Mouse (Mus musculus) gastrocnemius, postnatal 10 days (tissue): ENCODE results near the gene Bend3. TPM values are rescaled to one million over a fixed set of nuclear protein-coding genes. Genes with fewer than 3 reads are reported as not detected.
A peak's percentile ranks its signal among the peaks of the same experiment; 100 is the strongest.
"Not testable (repeated sequence)": the region's sequence is repeated elsewhere in the genome, so short reads cannot be mapped to it uniquely, and the experiment has no call there.

Experiments used
- DNase-seq: peaks from one replicate; pipeline ENCODE4 v3.0.0; 2021; ENCODE audit warnings: mixed read lengths
- total RNA-seq, 2 experiments: library from RNA; stranded (reverse); gene quantifications; 2 replicates each; pipeline ENCODE4 v1.2.3; 2021

Gene Bend3
- total RNA-seq, 2 experiments from 2014 or later, result 4.6 to 6.5 TPM

DNA sequence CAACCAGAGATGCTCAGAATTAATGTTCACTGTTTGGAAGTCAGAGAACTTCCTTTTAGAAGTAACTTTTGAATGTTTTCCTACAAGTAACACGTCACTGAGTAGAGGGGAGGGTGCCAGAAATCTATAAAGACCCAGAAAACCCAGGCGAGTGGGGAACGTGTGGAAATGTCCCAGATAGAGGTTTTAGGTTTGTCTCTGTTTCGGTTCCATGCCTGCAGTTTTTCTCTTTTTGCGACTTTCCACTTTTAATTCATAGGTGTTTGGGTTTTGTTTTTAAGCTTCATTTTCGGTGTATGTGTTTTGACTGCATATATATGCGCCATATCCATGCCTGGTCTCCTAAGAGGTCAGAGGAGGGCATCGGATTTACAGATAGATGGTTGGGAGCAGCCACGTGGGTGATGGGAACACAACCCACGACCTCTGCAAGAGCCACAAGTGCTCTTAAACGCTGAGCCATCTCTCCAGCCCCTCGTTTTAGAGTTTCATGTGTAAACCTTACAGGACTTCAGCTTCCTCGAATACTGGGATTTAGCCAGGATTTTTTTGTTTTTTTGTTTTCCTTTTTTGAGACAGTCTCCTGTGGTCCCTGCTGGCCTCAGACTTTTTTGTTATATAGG, 1.7 kb downstream of the Bend3 start:
- DNase-seq, result no peak

DNA sequence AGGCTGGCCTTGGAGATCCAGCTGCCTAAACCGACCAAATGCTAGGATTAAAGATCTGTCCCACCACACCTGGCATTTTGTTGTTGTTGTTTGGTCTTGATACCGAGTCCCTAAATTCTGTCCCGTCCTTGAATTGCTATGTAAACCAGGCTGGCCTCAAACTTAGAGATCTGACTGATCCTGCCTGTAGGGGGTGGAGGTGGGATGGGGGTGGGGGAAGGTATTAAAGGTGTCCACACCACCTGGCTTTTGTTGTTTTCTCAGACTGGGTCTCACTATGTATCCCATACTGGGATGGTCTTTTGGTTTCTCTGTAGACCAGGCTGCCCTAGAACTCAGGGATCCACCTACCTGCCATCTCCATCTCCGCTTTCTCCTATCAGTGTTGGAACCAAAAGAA, 2.5 kb downstream of the Bend3 start:
- no peak for DNase-seq

DNA sequence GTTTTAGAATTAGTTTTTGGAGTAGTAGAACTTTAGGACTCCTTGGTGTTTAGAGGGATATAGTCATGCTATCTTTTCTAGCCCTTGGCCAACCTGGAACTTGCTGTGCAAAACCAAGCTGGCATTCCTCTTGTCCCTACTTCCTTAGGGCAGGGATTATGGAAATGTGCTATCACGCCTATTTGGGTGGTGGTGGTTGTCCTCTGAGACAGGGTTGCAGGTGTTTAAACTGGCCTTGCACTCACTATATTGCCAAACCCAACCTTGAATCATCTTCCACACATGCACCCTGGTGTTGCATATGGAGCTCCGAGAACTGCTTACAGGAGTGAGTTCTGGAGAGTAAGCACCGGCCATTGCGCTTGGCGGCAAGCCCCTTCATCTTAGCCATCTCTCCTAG, 3.4 kb downstream of the Bend3 start:
- DNase-seq, result no peak

DNA sequence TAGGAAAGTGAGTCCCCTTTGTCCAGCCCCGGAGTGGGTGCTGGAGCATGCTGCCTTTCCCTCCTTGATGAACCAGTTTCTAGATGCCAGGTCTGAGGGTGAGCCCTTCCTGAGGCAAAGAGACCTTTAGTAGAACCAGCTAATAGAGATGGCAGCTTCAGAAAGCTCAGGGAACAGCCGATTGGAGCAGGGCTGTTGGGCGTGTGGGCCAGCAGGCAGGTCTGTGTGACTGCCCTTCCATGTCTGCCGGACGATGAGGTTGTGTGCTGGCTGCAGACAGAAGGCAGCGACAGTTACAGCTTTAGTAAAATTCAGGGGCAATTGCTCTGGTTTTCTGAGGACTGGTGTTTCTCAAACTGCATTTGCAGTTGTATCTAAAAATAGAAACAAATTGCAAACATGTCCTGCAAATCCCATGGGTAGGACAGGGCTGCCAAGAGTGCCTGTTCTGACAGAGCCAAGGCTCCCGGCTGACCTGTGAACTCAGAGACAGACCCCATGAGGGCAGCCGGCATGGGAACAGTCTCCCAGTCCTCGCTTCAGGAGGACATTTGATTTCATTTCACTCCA, 4.9 kb downstream of the Bend3 start:
- peak; percentile 44 for DNase-seq

DNA sequence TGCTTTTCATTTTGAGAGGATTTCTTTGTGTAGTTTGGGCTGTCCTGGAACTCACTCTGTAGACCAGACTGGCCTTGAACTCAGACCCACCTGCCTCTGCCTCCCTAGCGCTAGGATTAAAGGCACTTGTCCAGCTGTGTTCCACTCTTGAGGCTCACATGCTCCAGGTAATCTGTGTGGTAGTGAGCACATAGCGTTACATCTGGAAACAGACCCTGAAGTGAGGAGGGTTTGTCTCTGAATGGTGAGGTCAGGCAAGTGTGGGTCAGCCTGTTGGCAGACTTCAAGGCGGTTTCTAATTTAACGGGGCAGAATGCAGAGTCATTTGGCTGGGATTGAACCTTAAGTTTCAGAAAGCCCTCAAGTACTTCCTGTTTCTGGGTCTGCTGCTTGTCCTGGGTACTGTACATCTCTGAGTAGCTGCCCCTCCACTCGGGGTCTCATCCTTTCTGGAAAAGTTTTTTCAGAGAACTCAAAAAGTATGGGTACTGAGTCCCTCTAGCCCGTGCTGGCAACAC, 7.2 kb downstream of the Bend3 start:
- DNase-seq, result no peak

DNA sequence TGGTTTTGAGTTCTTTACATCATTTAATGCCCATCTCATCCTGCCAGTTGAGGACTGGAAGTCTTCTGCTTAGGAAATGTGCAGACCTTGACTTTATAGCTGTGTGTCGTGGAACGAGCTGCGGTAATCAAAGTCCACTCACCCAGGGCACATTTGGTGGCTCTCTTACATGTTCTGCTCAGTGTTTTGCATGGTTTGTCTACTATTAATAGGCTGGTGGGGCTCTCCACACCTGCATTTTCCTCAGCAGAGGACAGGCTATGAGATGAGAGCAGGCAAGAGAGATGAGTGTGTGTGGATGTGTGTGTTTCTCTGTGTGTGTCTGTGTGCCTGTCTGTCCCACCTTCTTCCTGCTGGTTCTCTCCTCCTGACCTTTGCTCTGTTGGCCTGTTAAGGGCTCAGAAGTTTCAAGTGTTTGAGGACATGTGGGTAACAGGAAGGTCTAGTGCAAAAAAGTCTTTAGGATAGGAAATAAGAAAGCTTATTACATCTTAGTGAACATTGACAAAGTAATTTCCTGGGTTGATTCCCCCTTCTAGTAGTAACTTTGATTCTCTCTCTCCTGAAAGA, 8.9 kb downstream of the Bend3 start:
- DNase-seq, result no peak

DNA sequence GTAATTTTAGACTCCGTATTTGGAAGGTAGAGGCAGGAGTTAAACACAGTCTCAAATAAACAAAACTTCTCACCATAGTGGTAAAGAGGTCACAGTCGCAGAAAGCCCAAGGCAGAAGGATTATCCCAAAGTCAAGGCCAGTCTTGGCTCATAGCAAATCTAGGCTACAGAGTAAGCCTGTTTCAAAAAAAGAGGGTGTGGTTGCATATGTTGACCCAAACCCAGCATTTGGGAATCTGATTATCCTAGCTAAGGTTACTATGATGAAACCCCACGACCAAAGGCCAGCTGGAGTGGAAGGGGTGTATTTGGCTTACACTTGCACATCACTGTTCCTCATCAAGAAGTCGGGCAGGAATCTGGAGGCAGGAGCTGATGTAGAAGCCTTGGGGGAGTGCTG, 9.6 kb downstream of the Bend3 start:
- DNase-seq, result no peak

DNA sequence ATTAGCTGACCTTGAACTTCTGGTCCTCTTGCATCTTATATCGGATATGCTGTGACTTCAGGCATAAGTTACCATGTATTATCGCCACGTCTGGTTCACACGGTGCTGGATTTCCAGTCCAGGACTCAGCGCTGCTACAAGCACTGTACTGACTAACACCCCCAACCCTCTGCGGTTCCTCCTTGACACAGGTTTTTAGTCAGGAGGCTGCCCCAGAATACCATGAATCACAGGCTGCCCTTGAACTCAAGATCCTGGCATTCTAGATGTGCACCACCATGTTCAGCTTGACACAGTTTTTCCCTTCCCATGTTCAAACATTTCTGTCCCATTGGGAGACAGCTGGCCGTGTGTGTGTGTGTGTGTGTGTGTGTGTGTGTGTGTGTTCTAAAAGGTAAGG, 10.5 kb downstream of the Bend3 start:
- DNase-seq, result no peak

DNA sequence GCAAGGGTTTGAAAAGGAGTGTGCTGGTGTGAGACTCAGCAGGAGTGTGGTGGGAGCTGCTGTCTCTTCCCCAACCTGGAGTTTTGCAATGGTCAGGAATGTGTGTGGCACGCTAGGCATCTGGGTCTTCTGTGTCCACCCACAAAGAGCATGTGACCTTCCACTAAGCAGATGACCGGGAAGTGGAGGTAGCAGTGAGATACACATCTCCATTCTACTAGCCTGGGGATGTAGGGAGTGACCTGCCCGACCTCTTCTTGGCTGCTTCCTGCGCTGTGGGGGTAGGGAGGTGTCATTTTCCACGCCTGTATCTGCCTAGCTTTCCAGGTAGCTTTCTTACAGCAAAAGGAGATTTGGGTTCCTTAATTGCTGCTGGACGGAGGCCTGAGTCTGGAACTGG, 10.9 kb downstream of the Bend3 start:
- DNase-seq, result no peak

DNA sequence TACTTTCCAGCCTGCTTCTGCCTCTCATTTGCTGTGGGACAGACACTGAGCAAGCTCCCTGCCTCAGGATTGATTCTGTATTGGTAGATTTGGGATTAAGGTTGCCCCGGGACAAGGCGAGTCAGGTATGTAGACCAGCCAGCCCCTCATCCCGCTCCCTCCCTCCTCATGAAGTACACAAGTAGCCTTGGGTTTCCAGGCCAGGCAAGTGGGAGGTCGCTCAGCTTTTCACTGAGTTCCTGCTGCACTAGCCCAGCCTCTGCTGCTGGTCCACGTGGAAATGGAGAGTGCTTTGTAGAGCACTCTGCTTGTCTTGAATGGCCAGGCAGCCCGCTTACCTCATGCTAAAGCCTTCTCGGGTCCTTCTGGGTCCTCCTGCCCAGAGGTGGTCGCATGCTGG, 11.4 kb downstream of the Bend3 start:
- no peak for DNase-seq

DNA sequence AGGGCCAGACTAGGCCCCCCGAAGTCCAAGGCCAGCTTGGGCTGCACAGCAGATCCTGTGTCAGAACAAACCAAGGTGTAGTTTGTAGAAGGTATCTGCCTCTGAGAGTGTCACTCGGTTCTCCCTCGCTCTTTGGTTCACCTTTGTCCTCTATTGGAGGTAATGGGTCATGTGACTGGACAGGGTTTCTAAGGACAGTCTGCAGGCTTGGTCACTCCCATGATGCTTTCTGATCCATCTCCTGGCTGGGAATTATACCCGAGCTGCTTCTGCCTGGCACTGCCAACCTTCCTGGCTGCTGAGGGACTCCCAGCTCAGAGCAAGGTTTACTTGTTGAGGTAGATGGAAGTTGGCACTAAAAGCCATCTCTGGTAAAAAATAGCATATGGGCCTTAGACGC, 12.2 kb downstream of the Bend3 start:
- DNase-seq, result no peak

DNA sequence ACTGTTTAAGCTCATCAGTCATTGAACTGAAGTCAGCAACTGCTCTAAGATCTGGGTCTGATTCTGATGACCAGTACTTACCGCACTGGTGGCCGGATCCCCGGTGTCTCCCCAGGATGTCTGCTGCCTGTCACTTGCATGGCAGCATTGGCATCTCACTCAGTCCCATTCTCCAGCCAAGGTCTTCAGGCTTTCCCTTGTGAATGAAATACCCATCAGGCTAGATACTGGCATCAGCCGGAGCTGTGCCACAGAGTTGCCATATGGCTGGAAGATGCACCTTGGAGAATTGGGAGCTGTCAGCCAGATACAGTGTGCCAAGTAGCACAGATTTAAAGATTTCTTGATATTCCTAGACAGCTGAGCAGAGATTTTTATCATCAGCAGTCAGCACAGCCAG, 24.0 kb downstream of the Bend3 start:
- DNase-seq, result no peak

DNA sequence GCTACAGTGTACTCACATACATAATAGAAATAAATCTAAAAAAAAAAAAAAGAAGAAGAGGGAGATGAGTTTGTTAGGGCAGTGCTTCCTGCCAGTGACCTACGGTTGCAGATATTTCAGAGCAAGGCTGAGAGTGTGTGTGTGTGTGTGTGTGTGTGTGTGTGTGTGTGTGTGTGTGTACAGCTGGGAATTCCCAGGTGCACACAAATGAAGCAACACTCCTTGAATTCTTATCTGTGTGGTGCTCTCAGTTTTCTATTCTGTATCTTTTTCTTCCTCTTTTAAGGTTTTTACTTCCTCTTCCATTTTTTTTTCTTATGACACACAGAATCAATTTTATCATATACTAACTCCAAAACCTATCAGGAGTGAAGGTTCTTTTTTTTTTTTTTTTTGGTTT, 25.7 kb downstream of the Bend3 start:
- no peak for DNase-seq

DNA sequence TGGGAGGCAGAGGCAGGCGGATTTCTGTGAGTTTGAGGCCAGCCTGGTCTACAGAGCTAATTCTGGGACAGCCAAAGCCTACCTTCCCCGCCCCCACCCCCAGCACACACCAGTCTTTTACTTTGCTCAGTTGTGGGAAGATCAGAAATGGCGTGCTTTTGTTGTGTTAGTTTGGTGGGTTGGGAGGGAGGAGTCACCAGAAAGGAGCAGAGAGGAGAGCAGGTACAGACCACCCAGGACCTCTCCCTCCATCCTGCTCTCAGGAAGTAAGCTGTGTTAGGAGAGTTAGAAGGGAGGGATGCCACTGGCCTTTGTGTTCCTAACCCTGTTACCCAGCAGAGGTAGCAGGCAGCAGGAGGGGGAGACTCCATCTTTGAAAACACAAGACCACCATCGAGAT, 28.4 kb downstream of the Bend3 start:
- no peak for DNase-seq

DNA sequence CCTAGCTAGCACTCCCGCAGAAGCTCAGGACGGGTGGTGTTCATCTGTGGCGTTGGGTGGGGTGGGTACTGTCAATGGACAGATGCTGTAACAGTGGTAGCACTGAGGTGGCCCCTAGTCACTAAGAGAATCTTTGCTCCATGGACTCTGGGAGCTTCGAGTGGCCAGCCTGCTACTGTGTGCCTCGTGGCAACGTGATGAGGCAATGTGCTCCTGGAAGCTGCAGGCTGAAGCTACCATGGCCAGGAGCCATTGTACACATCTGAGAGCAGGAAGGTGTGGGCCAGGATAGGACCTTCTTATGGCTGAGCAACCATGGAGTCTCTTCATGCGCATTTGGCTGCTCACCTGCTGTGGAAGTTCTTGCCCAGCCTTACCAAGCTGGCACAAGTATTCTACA, 30.6 kb downstream of the Bend3 start:
- DNase-seq, result no peak

DNA sequence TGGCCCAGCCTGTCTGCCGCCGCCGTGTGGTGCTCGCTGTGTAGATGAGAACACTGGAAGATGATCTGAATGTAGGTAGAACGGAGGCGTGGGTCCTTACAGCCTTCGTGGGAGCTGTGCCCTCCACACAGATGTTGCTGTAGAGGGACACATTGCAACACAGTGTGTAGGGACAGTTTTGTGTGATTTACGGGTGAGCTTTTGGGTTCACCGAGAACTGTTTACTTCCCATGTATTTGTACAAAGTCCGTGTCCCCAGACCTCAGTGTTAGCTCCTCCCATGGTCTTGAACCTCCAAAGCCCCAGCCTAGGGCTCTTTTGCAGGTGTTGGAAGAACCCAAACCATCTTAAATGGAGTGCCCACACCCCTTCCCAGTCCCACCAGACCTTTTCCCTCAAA, 34.3 kb downstream of the Bend3 start:
- no peak for DNase-seq

DNA sequence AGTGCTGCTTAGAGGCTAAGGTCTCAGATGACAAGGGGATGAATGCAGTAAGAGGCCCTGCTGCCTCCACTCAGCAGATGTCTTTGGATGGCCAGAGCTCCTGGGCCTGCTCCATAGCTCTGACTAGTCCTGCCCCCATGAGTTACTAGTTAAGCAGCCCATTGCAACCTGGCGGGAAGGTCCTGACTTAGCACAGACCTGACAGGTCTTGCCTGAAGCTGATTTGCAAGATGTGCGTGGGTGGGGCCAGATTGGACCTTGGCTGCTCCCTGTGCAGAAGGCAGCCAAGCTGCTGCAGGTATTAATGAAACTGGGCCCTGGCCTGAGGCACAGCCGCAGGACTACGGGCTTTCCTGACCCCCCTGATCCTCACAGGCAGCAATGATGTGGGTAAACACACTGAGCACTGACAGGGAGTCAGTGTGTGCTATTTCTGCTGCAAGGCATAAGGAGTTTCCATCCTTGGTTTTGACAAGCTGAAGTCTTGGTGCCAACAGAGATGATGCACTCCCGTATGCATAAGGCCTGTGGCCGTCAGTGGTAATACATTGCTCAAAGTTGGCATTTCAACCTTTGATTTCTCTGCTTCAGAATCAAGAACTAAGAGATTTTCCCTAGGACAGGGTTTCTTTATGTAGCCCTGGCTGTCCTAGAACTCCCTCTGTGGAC, 38.5 kb downstream of the Bend3 start:
- DNase-seq, result no peak

DNA sequence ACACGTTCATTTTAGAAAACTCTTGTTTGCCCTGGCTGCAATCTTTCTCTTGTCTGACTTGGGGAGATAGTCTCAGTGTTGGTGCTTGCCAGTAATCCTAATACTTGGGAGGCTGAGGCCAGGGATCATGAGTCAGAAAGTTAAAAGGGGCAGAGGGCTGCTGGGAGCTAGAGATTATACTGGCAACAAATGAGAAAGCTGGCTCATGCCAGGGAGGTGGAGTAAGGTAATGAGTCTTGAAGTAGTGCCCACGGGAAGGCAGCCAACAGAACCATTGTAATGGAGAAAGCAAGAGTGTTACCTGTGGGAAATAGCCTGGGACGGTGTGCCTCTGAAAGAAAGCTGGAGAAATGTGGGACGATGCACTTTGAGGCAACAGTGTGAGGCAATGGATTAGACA, 39.2 kb downstream of the Bend3 start:
- DNase-seq, result no peak

DNA sequence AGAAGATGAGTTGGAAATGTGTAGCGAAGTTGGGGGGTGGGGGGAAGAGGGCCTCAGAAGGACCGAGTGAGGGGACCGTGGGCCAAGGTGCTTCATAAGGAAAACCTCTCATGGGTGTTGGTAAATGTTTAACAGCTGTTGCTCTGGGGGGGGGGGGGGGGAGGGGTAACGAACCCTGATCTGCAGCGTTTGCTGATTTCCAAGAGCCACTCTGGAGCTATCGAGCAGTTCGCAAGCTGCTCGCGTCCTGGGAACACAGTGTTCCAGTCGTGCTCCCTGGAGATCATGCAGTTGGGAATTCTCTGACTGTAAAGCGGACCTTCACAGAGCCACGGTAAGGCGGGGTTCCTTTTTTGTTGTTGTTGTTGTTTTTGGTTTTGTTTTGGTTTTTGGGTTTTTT, 39.7 kb downstream of the Bend3 start:
- DNase-seq, result no peak

DNA sequence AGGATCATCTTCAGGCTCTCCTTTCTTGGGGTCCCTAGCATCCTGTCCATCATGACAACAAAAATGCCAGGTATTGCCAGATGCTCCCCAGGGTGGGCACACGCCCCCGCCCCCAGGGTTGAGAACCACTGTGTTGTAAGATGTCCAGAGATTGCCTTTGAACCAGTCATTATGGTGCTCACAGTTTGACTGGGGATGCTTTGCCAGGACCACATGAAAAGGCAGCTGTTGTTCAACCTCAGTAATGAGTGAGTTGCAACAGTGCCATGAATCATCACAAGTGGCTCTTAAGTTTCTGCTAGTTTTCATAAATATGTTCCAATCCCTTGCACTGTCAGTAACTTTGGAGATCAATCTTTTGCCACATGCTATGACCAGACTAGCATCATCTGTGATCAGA, 41.3 kb downstream of the Bend3 start:
- no peak for DNase-seq

DNA sequence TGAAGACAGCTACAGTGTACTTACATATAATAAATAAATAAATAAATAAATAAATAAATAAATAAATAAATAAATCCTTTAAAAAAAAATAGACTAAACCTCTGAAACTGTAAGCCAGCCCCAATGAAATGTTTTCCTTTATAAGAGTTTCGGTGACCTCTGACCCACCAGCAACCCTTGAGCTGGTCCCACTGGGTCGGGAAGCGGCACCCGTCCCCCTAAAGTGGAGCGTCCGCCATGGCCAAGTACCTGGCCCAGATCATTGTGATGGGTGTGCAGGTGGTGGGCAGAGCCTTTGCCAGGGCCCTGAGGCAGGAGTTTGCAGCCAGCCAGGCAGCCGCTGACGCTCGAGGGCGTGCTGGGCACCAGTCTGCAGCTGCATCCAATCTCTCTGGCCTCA, 45.3 kb downstream of the Bend3 start, which contains the start of gene Gm9803:
TSS of gene Gm9803 (plus strand) at position 154 of the 400 bp plus-strand sequence.
- not testable (repeated sequence) for DNase-seq

DNA sequence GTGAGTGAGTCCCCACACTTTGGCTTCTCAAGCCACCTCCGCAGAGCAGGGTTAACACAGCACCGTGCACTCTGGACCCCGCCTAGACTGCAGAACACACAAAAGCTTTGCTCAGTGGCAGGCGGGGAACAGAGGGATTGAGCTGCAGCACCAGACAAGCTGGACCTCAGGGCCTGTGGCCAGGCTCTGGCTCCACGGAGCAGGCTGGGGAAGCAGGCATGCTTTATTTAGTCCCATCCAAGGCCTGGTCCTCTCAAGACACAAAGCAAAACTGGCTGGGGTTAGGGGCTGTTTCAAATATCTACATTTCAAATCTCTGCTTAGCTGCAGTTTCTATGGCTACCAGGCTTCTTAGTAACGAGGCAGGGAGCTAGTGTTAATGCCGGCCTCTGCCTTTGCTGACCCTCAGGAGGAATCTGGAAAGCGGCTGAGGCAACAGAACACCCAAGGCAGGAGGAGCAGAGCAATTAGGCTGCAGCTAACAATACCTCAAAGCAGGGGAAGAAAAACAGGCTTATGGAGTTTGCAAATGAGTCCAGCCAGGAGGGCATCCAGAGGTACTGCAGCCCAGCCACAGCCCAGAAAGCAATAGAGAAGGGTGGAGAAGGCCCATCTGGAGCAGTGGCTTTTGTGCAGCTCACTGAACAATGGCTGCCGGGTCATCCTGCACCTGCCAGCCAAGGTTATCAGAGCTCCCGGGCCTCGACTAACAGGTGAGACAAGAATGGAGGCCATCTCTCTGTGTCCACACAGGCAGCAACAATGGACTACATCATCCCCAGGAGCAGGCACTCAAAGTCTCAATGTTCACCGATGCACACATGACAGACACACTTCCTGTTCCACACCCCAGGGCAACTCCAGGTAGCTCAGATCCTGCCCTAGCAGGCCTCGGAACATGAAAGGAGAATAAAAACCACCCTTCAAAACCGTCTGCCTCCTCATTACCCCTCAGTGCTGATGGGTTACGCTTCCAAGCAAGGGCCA, 48.9 kb downstream of the Bend3 start:
- no peak for DNase-seq
